Mouse (Mus musculus): Measurements from ENCODE around the gene Rasa2. TPM values are rescaled to one million over a fixed set of nuclear protein-coding genes. Genes with fewer than 3 reads are reported as not detected.
A peak's percentile ranks its signal among the peaks of the same experiment; 100 is the strongest.

The Rasa2 gene
- polyA plus RNA-seq, 1 experiment from 2014 or later = 4.3 TPM

GRCm38 (mm10) chr9:96573252-96573651 lies 58.2 kb downstream of the Rasa2 start:
- Histone ChIP-seq H3K27ac (no peak overlapping the region), H3K4me3 (no peak overlapping the region), H3K4me2 (no peak overlapping the region), H3K9ac (no peak overlapping the region), H3K36me3 (peaks cover 17% of the 10 kb centered on the region), H3K4me1 (no peaks in the 10 kb centered on the region), H3K9me3 (replicated peaks) (no peaks in the 10 kb centered on the region), H3K27me3 (replicated peaks) (no peaks in the 10 kb centered on the region)
- WGBS (ENCODE audit: insufficient replicate concordance) = 5% methylated on average over 1 of the region's 1 CpGs
- ATAC-seq = no peak

GRCm38 (mm10) chr9:96572754-96573153 lies 58.7 kb downstream of the Rasa2 start:
- Histone ChIP-seq H3K27me3 (replicated peaks) (no peaks in the 10 kb centered on the region), H3K27ac (no peak overlapping the region), H3K9me3 (replicated peaks) (no peaks in the 10 kb centered on the region), H3K9ac (no peak overlapping the region), H3K36me3 (peaks cover 17% of the 10 kb centered on the region), H3K4me2 (no peak overlapping the region), H3K4me3 (no peak overlapping the region), H3K4me1 (no peaks in the 10 kb centered on the region)
- no peak for ATAC-seq
- WGBS (ENCODE audit: insufficient replicate concordance) = 81% methylated on average over 9 of the region's 9 CpGs

- H3K9ac ChIP-seq = no peak overlapping the region
- H3K9me3 ChIP-seq (replicated peaks) = no peaks in the 10 kb centered on the region
- peaks cover 32% of the 10 kb centered on the region for H3K36me3 ChIP-seq
- no peak overlapping the region for H3K27ac ChIP-seq
- no peaks in the 10 kb centered on the region for H3K27me3 ChIP-seq (replicated peaks)
- H3K4me3 ChIP-seq = no peak overlapping the region
- WGBS (ENCODE audit: insufficient replicate concordance) = 69% methylated on average over 8 of the region's 8 CpGs
- H3K4me1 ChIP-seq = peaks cover 7% of the 10 kb centered on the region; the same call in 1 of the 2 replicates
- H3K4me2 ChIP-seq = peak overlapping the region; percentile 30; the same call in 1 of the 2 replicates
- ATAC-seq = peak; percentile 79
Measured at GRCm38 (mm10) chr9:96566470-96566996, 64.9 kb downstream of the Rasa2 start.

GRCm38 (mm10) chr9:96563501-96563900 lies 67.9 kb downstream of the Rasa2 start:
- Histone ChIP-seq H3K4me1 (peaks cover 20% of the 10 kb centered on the region), H3K4me2 (no peak overlapping the region), H3K9ac (no peak overlapping the region), H3K36me3 (peaks cover 25% of the 10 kb centered on the region), H3K4me3 (no peak overlapping the region), H3K27me3 (replicated peaks) (no peaks in the 10 kb centered on the region), H3K9me3 (replicated peaks) (no peaks in the 10 kb centered on the region), H3K27ac (no peak overlapping the region)
- 90% methylated on average over 4 of the region's 4 CpGs for WGBS (ENCODE audit: insufficient replicate concordance)
- ATAC-seq = no peak

GRCm38 (mm10) chr9:96559148-96559547 lies 72.3 kb downstream of the Rasa2 start:
- 0 out of 2 replicates have a peak, but pooled peaks have one; percentile 10 for ATAC-seq
- no peak overlapping the region for H3K4me2 ChIP-seq
- H3K9ac ChIP-seq = no peak overlapping the region
- 46% methylated on average over 6 of the region's 6 CpGs for WGBS (ENCODE audit: insufficient replicate concordance)
- peaks cover 15% of the 10 kb centered on the region for H3K4me1 ChIP-seq
- H3K36me3 ChIP-seq = peaks cover 15% of the 10 kb centered on the region
- no peaks in the 10 kb centered on the region for H3K27me3 ChIP-seq (replicated peaks)
- no peak overlapping the region for H3K27ac ChIP-seq
- H3K4me3 ChIP-seq = no peak overlapping the region
- H3K9me3 ChIP-seq (replicated peaks) = no peaks in the 10 kb centered on the region

- 23% methylated on average over 1 of the region's 1 CpGs for WGBS (ENCODE audit: insufficient replicate concordance)
- Histone ChIP-seq H3K9me3 (replicated peaks) (no peaks in the 10 kb centered on the region), H3K4me1 (peaks cover 15% of the 10 kb centered on the region), H3K27me3 (replicated peaks) (no peaks in the 10 kb centered on the region), H3K36me3 (peaks cover 11% of the 10 kb centered on the region), H3K4me2 (no peak overlapping the region), H3K27ac (no peak overlapping the region), H3K4me3 (no peak overlapping the region), H3K9ac (no peak overlapping the region)
- ATAC-seq = 0 out of 2 replicates have a peak, but pooled peaks have one; percentile 57
Measured at GRCm38 (mm10) chr9:96558594-96558993, 72.8 kb downstream of the Rasa2 start.

GRCm38 (mm10) chr9:96554095-96554494 lies 77.3 kb downstream of the Rasa2 start:
- no peak overlapping the region for H3K27ac ChIP-seq
- peaks cover 9% of the 10 kb centered on the region for H3K4me1 ChIP-seq
- H3K4me2 ChIP-seq = no peak overlapping the region
- no peak for ATAC-seq
- WGBS (ENCODE audit: insufficient replicate concordance) = 55% methylated on average over 1 of the region's 1 CpGs
- no peak overlapping the region for H3K4me3 ChIP-seq
- H3K9me3 ChIP-seq (replicated peaks) = no peaks in the 10 kb centered on the region
- H3K9ac ChIP-seq = no peak overlapping the region
- H3K27me3 ChIP-seq (replicated peaks) = no peaks in the 10 kb centered on the region
- peaks cover 14% of the 10 kb centered on the region; the same call in 1 of the 2 replicates for H3K36me3 ChIP-seq

- Histone ChIP-seq H3K9ac (no peak overlapping the region), H3K27ac (no peak overlapping the region), H3K4me2 (no peak overlapping the region), H3K27me3 (replicated peaks) (no peaks in the 10 kb centered on the region), H3K4me3 (no peak overlapping the region), H3K36me3 (peaks cover 20% of the 10 kb centered on the region), H3K9me3 (replicated peaks) (no peaks in the 10 kb centered on the region), H3K4me1 (peaks cover 4% of the 10 kb centered on the region; the same call in 1 of the 2 replicates)
- WGBS (ENCODE audit: insufficient replicate concordance) = 84% methylated on average over 13 of the region's 13 CpGs
- ATAC-seq = no peak
Measured at GRCm38 (mm10) chr9:96545410-96545809, 86.0 kb downstream of the Rasa2 start.

- peak; percentile 88 for ATAC-seq
- Histone ChIP-seq H3K4me3 (peak overlapping the region; percentile 45), H3K4me2 (peak overlapping the region; percentile 65), H3K27me3 (replicated peaks) (no peaks in the 10 kb centered on the region), H3K9me3 (replicated peaks) (no peaks in the 10 kb centered on the region), H3K27ac (no peak overlapping the region), H3K9ac (peak overlapping the region; percentile 48; the same call in 1 of the 2 replicates), H3K4me1 (peaks cover 5% of the 10 kb centered on the region; the same call in 1 of the 2 replicates), H3K36me3 (peaks cover 20% of the 10 kb centered on the region)
- 35% methylated on average over 27 of the region's 27 CpGs for WGBS (ENCODE audit: insufficient replicate concordance)
Measured at GRCm38 (mm10) chr9:96543643-96544640, 87.5 kb downstream of the Rasa2 start.

- no peak overlapping the region for H3K9ac ChIP-seq
- no peaks in the 10 kb centered on the region for H3K9me3 ChIP-seq (replicated peaks)
- no peak overlapping the region for H3K4me2 ChIP-seq
- no peak for ATAC-seq
- H3K27me3 ChIP-seq (replicated peaks) = no peaks in the 10 kb centered on the region
- H3K27ac ChIP-seq = no peak overlapping the region
- WGBS (ENCODE audit: insufficient replicate concordance) = 55% methylated on average over 10 of the region's 10 CpGs
- H3K4me1 ChIP-seq = peaks cover 22% of the 10 kb centered on the region
- no peak overlapping the region for H3K4me3 ChIP-seq
- H3K36me3 ChIP-seq = peaks cover 7% of the 10 kb centered on the region
Measured at GRCm38 (mm10) chr9:96538916-96539315, 92.5 kb downstream of the Rasa2 start.

- Histone ChIP-seq H3K9ac (no peak overlapping the region), H3K27ac (no peak overlapping the region), H3K4me3 (no peak overlapping the region), H3K4me2 (peak overlapping the region; percentile 84; the same call in 1 of the 2 replicates), H3K4me1 (peaks cover 18% of the 10 kb centered on the region), H3K36me3 (peaks cover 7% of the 10 kb centered on the region), H3K9me3 (replicated peaks) (no peaks in the 10 kb centered on the region), H3K27me3 (replicated peaks) (no peaks in the 10 kb centered on the region)
- WGBS (ENCODE audit: insufficient replicate concordance) = 89% methylated on average over 6 of the region's 6 CpGs
- ATAC-seq = no peak
Measured at GRCm38 (mm10) chr9:96537615-96537919, 93.8 kb downstream of the Rasa2 start.

Data from liver, embryonic 12.5 days (tissue).